ENCODE assay signal across 25 mouse cellular contexts in genomic region chr14:9696004-9696403, GRCm38 (mm10).
A peak's percentile ranks its signal among the peaks of the same experiment; 100 is the strongest.
DNase-seq lines count a peak whose midpoint lies in the region; ATAC-seq and TF ChIP-seq lines count a peak whose summit lies in the region.
"Had no signal": no experiment of that assay in that cellular context is flagged by ENCODE, and none has a peak within 500 bp of the region (broad histone marks: within the 10 kb centered on the region; RNA-seq: fewer than 3 reads in every experiment).

No protein-coding gene starts in this region.

- no peaks in the 10 kb centered on the region; the same call in 1 of the 2 replicates for H3K4me1 ChIP-seq in forebrain, embryonic 11.5 days (replicated peaks; ENCODE audit: control insufficient read depth, insufficient read depth, low read length)
- peaks cover 26% of the 10 kb centered on the region for H3K4me1 ChIP-seq in forebrain, embryonic 10.5 days
- H3K4me1 ChIP-seq in lung, embryonic 14.5 days (ENCODE audit: insufficient read depth): no peaks in the 10 kb centered on the region
- no peaks in the 10 kb centered on the region for H3K4me1 ChIP-seq in stomach, embryonic 16.5 days (ENCODE audit: control insufficient read depth, insufficient read depth, low read length)
- H3K4me1 ChIP-seq: liver, embryonic 15.5 days; lung, embryonic 15.5 days had no signal

- H3K27me3 ChIP-seq in forebrain, embryonic 11.5 days (ENCODE audit: control insufficient read depth, insufficient read depth, low read length): peaks cover 10% of the 10 kb centered on the region; the same call in 1 of the 2 replicates
- H3K27me3 ChIP-seq in forebrain, embryonic 10.5 days (ENCODE audit: poor library complexity, severe bottlenecking): peaks cover 85% of the 10 kb centered on the region
- no peaks in the 10 kb centered on the region for H3K27me3 ChIP-seq in lung, embryonic 14.5 days (ENCODE audit: insufficient read depth, low read length)
- H3K27me3 ChIP-seq in stomach, embryonic 16.5 days (ENCODE audit: control insufficient read depth, insufficient read depth, low read length): no peaks in the 10 kb centered on the region
- H3K27me3 ChIP-seq: liver, embryonic 15.5 days; lung, embryonic 15.5 days; neural tube, embryonic 12.5 days; Patski had no signal

- no peak overlapping the region for H3K9ac ChIP-seq in forebrain, embryonic 11.5 days (ENCODE audit: low read length)
- no peak overlapping the region for H3K9ac ChIP-seq in lung, embryonic 14.5 days
- H3K9ac ChIP-seq in stomach, embryonic 16.5 days (ENCODE audit: low read length): no peak overlapping the region
- H3K9ac ChIP-seq: liver, embryonic 15.5 days; lung, embryonic 15.5 days; midbrain, embryonic 15.5 days; neural tube, embryonic 12.5 days had no signal

- TF ChIP-seq POLR2A in brain, embryonic 14.5 days (IDR thresholded peaks at IDR 0.05; ENCODE audit: borderline replicate concordance, extremely low read depth, insufficient read depth, insufficient read length, poor library complexity, severe bottlenecking): no peak

- no peak overlapping the region for H3K4me2 ChIP-seq in forebrain, embryonic 11.5 days (ENCODE audit: low read depth, low read length, severe bottlenecking)
- no peak overlapping the region for H3K4me2 ChIP-seq in lung, embryonic 14.5 days
- no peak overlapping the region for H3K4me2 ChIP-seq in stomach, embryonic 16.5 days (ENCODE audit: low read depth, low read length)
- H3K4me2 ChIP-seq: liver, embryonic 15.5 days; lung, embryonic 15.5 days; midbrain, embryonic 15.5 days; neural tube, embryonic 12.5 days had no signal

- H3K27ac ChIP-seq in forebrain, embryonic 11.5 days (ENCODE audit: low read depth, low read length): no peak overlapping the region
- no peak overlapping the region for H3K27ac ChIP-seq in forebrain, embryonic 10.5 days
- H3K27ac ChIP-seq in lung, embryonic 14.5 days (ENCODE audit: low read depth): no peak overlapping the region
- no peak overlapping the region for H3K27ac ChIP-seq in stomach, embryonic 16.5 days (ENCODE audit: low read length)
- H3K27ac ChIP-seq in layer of hippocampus, adult 2 months: no peak overlapping the region
- H3K27ac ChIP-seq: hindbrain, embryonic 10.5 days; liver, embryonic 15.5 days; lung, embryonic 15.5 days; midbrain, embryonic 15.5 days; neural tube, embryonic 12.5 days had no signal

- no peaks in the 10 kb centered on the region for H3K9me3 ChIP-seq in forebrain, embryonic 11.5 days (ENCODE audit: control insufficient read depth, low read length)
- H3K9me3 ChIP-seq in forebrain, embryonic 10.5 days: no peaks in the 10 kb centered on the region
- H3K9me3 ChIP-seq in lung, embryonic 14.5 days (ENCODE audit: low read depth, low read length): no peaks in the 10 kb centered on the region
- no peaks in the 10 kb centered on the region for H3K9me3 ChIP-seq in stomach, embryonic 16.5 days (replicated peaks; ENCODE audit: control insufficient read depth, low read length)
- H3K9me3 ChIP-seq: G1E; hindbrain, embryonic 10.5 days; liver, embryonic 15.5 days; lung, embryonic 15.5 days; midbrain, embryonic 15.5 days; neural tube, embryonic 12.5 days had no signal

- no peak for DNase-seq in forebrain, embryonic 11.5 days (ENCODE audit: low spot score)
- DNase-seq in forebrain, embryonic 10.5 days (ENCODE audit: extremely low spot score, low spot score): no peak
- peak; percentile 18 for DNase-seq in lung, embryonic 14.5 days
- no peak for DNase-seq in lung, postnatal 25 days (ENCODE audit: low spot score)
- peak; percentile 24 for DNase-seq in brain, embryonic 14.5 days (ENCODE audit: low read depth)
- no peak for DNase-seq in layer of hippocampus, adult 2 months (ENCODE audit: low spot score in 2 of 2)
- DNase-seq: adrenal gland, postnatal 10 days; cerebellum, adult 11 months; cerebellum, adult 9-10 months; gastrocnemius, postnatal 14 days; heart, postnatal 14 days; kidney, postnatal 14 days; lung, postnatal 36 days; right cerebral cortex, postnatal 14 days; thymus, postnatal 36 days had no signal

- ATAC-seq in forebrain, embryonic 11.5 days (replicated peaks; ENCODE audit: low FRiP score): peak; percentile 20; the same call in 1 of the 2 replicates
- peak; percentile 54 for ATAC-seq in lung, embryonic 14.5 days (ENCODE audit: insufficient read depth)
- ATAC-seq in stomach, embryonic 16.5 days (ENCODE audit: insufficient read depth, low FRiP score): peak; percentile 58; the same call in 1 of the 2 replicates
- ATAC-seq: intestine, postnatal 0 days; Patski had no signal

- WGBS in forebrain, embryonic 11.5 days: 26% methylated on average over 4 of the region's 4 CpGs
- WGBS in forebrain, embryonic 10.5 days: 41% methylated on average over 4 of the region's 4 CpGs
- WGBS in lung, embryonic 14.5 days: 30% methylated on average over 4 of the region's 4 CpGs
- 28% methylated on average over 4 of the region's 4 CpGs for WGBS in stomach, embryonic 16.5 days

- no peaks in the 10 kb centered on the region for H3K36me3 ChIP-seq in forebrain, embryonic 11.5 days (ENCODE audit: control insufficient read depth, insufficient read depth, low read length)
- H3K36me3 ChIP-seq in forebrain, embryonic 10.5 days (replicated peaks): no peaks in the 10 kb centered on the region
- H3K36me3 ChIP-seq in lung, embryonic 14.5 days (ENCODE audit: insufficient read depth): no peaks in the 10 kb centered on the region
- H3K36me3 ChIP-seq in stomach, embryonic 16.5 days (ENCODE audit: control insufficient read depth, insufficient read depth, low read length): no peaks in the 10 kb centered on the region
- H3K36me3 ChIP-seq: G1E; hindbrain, embryonic 10.5 days; liver, embryonic 15.5 days; lung, embryonic 15.5 days; midbrain, embryonic 15.5 days; neural tube, embryonic 12.5 days had no signal

- H3K4me3 ChIP-seq in forebrain, embryonic 11.5 days (ENCODE audit: low read depth, low read length): no peak overlapping the region
- no peak overlapping the region for H3K4me3 ChIP-seq in forebrain, embryonic 10.5 days
- no peak overlapping the region for H3K4me3 ChIP-seq in lung, embryonic 14.5 days (ENCODE audit: low read depth, low read length)
- no peak overlapping the region for H3K4me3 ChIP-seq in stomach, embryonic 16.5 days (replicated peaks; ENCODE audit: low read length)
- H3K4me3 ChIP-seq in layer of hippocampus, adult 2 months: no peak overlapping the region
- H3K4me3 ChIP-seq: hindbrain, embryonic 10.5 days; liver, embryonic 15.5 days; lung, embryonic 15.5 days; midbrain, embryonic 15.5 days; myocyte; neural tube, embryonic 12.5 days had no signal

- TF ChIP-seq CTCF in lung, embryonic 14.5 days (IDR thresholded peaks at IDR 0.05; ENCODE audit: low read depth): no peak
- no peak for TF ChIP-seq CTCF in brain, embryonic 14.5 days (IDR thresholded peaks at IDR 0.05; ENCODE audit: borderline replicate concordance, extremely low read depth, insufficient read depth, insufficient read length)
- no peak for TF ChIP-seq CTCF in layer of hippocampus, adult 2 months (conservative IDR thresholded peaks at IDR 0.05)

Comparison
In these comparisons a context has a peak if more than half of its experiments do, and no peak if none do; other contexts are left out.
1. DNase-seq: peak in lung, embryonic 14.5 days (single experiment) and brain, embryonic 14.5 days (single experiment); none in forebrain, embryonic 11.5 days (single experiment), forebrain, embryonic 10.5 days (single experiment), lung, postnatal 25 days (single experiment) and layer of hippocampus, adult 2 months (0 of 2).
2. Peak in every context shown above with its lines, with median percentiles within 50 percentile points of each other: ATAC-seq.